Mouse (Mus musculus): ENCODE results near the gene Rps3a1. TPM values are rescaled to one million over a fixed set of nuclear protein-coding genes. Genes with fewer than 3 reads are reported as not detected.
A peak's percentile ranks its signal among the peaks of the same experiment; 100 is the strongest.

The Rps3a1 gene
- polyA plus RNA-seq (2015; fragmentation: Nextera tagmentation; extraction: Ambion mirVana), result 515 and 586 TPM in 2 replicates

DNA sequence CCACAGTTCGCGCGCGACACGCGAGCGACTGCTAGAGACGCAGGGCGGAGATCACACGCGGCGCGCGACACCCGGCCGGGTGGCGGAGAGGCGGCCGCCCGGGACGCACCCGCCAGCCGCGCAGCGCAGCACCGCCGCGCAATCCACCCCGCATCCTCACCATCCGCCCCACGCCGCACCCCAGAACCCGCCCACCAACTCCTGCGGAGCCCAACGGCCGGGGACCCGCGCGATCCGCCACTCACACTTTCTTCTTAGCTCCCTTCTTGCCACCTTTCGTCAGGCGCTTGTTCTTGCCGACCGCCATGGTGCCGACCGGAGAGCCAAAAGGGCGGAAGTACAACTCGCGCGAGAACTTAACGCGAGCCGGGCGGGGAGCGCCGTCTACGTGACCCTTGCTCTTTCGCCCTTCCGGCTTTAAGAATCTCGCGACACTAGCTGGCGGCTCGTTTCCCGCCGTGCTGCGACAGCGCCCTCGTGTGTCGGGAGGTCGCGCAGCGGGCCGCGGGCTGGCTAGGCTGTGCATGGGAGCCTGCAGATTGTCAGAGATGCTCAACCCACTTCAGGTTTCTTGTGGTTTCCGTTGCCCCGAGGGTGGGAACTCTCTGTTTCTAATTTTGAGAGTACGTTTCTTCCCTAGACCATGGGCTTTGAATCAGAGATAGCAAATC lies at the start of gene Rps3a1:
TSS of gene Rps3a1 (minus strand) at position 440 of the 671 bp plus-strand sequence.
- H3K4me2 ChIP-seq, result peak within 1 kb of the TSS; percentile 82
- no peaks in the 10 kb centered on the region for H3K9me3 ChIP-seq
- under 1% methylated on average over 76 of the region's 77 CpGs for WGBS
- H3K4me1 ChIP-seq (replicated peaks), result peaks cover 16% of the 10 kb centered on the region
- peaks cover 22% of the 10 kb centered on the region for H3K36me3 ChIP-seq
- ATAC-seq (ENCODE audit: low FRiP score, low read depth), result peak; percentile 97
- peak within 1 kb of the TSS; percentile 95 for H3K9ac ChIP-seq
- H3K4me3 ChIP-seq, result peak within 1 kb of the TSS; percentile 99
- H3K27me3 ChIP-seq, result no peaks in the 10 kb centered on the region
- H3K27ac ChIP-seq (replicated peaks), result peak within 1 kb of the TSS; percentile 88

GRCm38 (mm10) chr3:86187736-86188389 lies 45.4 kb upstream of the Rps3a1 start:
- Histone ChIP-seq H3K27ac (replicated peaks) (no peak overlapping the region), H3K27me3 (no peaks in the 10 kb centered on the region), H3K4me1 (replicated peaks) (no peaks in the 10 kb centered on the region), H3K4me3 (no peak overlapping the region), H3K9ac (no peak overlapping the region), H3K9me3 (no peaks in the 10 kb centered on the region), H3K36me3 (no peaks in the 10 kb centered on the region), H3K4me2 (no peak overlapping the region)
- ATAC-seq (ENCODE audit: low FRiP score, low read depth), result no peak
- WGBS, result 69% methylated on average over 5 of the region's 5 CpGs

DNA sequence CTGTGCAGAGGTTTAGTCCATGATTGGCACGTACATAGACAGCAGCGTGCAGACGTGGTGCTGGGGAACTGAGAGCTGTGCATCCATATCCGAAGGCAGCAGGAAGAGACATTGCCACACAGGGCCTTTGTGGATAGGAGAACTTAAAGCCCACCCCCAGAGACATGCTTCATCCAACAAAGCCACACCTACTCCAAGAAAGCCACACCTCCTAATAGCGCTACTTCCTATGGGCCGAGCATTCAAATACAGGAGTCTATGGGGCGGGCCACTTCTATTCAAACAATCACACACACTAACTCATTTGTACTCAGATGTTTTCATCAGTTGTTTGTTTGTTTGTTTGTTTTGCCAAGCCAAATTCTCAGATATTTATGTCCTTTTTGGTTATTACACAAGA lies 42.0 kb upstream of the Rps3a1 start:
- no peak overlapping the region for H3K4me3 ChIP-seq
- no peaks in the 10 kb centered on the region for H3K27me3 ChIP-seq
- no peaks in the 10 kb centered on the region for H3K36me3 ChIP-seq
- H3K4me1 ChIP-seq (replicated peaks), result no peaks in the 10 kb centered on the region
- WGBS, result 91% methylated on average over 7 of the region's 7 CpGs
- no peaks in the 10 kb centered on the region for H3K9me3 ChIP-seq
- no peak overlapping the region for H3K9ac ChIP-seq
- H3K27ac ChIP-seq (replicated peaks), result no peak overlapping the region
- ATAC-seq (ENCODE audit: low FRiP score, low read depth), result no peak
- H3K4me2 ChIP-seq, result no peak overlapping the region

DNA sequence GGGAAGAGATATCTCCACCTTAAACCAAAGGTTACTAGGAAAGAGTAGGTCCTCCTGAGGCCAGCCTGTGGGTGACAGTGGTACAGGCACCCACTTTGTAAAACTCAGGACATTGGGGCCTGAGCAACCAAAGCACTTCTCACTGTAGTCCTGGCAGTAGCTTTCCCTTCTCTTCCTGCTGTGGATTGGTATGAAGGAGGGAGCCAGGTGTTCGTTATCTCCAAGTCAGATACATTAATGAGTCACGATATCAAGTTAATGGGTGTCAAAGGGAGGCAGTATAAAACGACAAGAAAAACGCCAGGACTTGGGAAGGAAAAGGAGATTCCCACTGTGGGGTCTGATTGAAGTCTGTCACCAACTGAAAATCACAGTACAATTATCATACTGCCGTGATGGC lies 38.6 kb upstream of the Rps3a1 start:
- ATAC-seq (ENCODE audit: low FRiP score, low read depth), result no peak

GRCm38 (mm10) chr3:86179714-86180113 lies 37.2 kb upstream of the Rps3a1 start:
- Histone ChIP-seq H3K4me2 (no peak overlapping the region), H3K9ac (no peak overlapping the region), H3K4me3 (no peak overlapping the region), H3K27ac (replicated peaks) (no peak overlapping the region), H3K36me3 (no peaks in the 10 kb centered on the region), H3K9me3 (no peaks in the 10 kb centered on the region), H3K27me3 (no peaks in the 10 kb centered on the region), H3K4me1 (replicated peaks) (no peaks in the 10 kb centered on the region)
- no peak for ATAC-seq (ENCODE audit: low FRiP score, low read depth)
- whole genome bisulfite sequencing, result 91% methylated on average over 7 of the region's 7 CpGs

More for the DNA sequence above, 38.6 kb upstream of the Rps3a1 start:
- Histone ChIP-seq H3K4me2 (no peak overlapping the region), H3K9me3 (no peaks in the 10 kb centered on the region), H3K27ac (replicated peaks) (no peak overlapping the region), H3K9ac (no peak overlapping the region), H3K4me3 (no peak overlapping the region), H3K36me3 (no peaks in the 10 kb centered on the region), H3K4me1 (replicated peaks) (no peaks in the 10 kb centered on the region), H3K27me3 (no peaks in the 10 kb centered on the region)
- WGBS, result 57% methylated on average over 5 of the region's 5 CpGs

DNA sequence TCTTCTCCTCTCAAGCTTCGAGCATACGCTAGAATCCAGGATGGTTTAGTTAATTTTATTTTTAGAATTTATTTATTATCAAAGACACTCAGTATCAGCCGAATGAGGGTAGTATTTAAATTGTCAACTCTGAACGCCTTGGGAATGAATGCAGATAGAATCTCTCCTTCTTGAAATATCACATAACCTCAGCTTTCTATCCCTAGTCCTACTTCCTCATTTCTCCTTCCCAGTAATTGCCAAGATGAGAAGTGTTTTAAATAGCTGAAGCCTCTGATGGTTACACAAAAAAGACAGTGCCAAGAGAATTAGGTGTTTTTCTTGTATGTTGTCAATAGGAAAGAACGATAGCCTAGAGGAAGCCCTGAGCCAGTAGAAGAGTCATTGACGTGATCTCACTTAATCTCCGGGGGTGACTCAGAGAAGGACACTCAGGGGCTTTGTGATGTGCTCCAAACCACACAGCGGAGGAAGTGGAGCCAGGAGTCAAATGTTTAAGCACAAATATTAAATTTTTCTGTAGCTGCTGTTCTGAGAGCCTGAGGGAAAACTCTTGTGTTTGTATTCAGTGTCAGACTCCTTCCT lies 26.4 kb upstream of the Rps3a1 start:
- no peak overlapping the region for H3K4me2 ChIP-seq
- no peak overlapping the region for H3K27ac ChIP-seq (replicated peaks)
- H3K9ac ChIP-seq, result no peak overlapping the region
- WGBS, result 81% methylated on average over 8 of the region's 8 CpGs
- ATAC-seq (ENCODE audit: low FRiP score, low read depth), result no peak
- no peaks in the 10 kb centered on the region for H3K36me3 ChIP-seq
- H3K9me3 ChIP-seq, result no peaks in the 10 kb centered on the region
- no peaks in the 10 kb centered on the region for H3K27me3 ChIP-seq
- H3K4me1 ChIP-seq (replicated peaks), result no peaks in the 10 kb centered on the region
- no peak overlapping the region for H3K4me3 ChIP-seq

- Histone ChIP-seq H3K27me3 (no peaks in the 10 kb centered on the region), H3K4me3 (no peak overlapping the region), H3K4me1 (replicated peaks) (no peaks in the 10 kb centered on the region), H3K36me3 (no peaks in the 10 kb centered on the region), H3K9me3 (no peaks in the 10 kb centered on the region), H3K9ac (no peak overlapping the region), H3K27ac (replicated peaks) (no peak overlapping the region), H3K4me2 (no peak overlapping the region)
- WGBS, result 71% methylated on average over 9 of the region's 9 CpGs
- ATAC-seq (ENCODE audit: low FRiP score, low read depth), result no peak
These were observed 7.0 kb upstream of the Rps3a1 start for GRCm38 (mm10) chr3:86149521-86149920.

DNA sequence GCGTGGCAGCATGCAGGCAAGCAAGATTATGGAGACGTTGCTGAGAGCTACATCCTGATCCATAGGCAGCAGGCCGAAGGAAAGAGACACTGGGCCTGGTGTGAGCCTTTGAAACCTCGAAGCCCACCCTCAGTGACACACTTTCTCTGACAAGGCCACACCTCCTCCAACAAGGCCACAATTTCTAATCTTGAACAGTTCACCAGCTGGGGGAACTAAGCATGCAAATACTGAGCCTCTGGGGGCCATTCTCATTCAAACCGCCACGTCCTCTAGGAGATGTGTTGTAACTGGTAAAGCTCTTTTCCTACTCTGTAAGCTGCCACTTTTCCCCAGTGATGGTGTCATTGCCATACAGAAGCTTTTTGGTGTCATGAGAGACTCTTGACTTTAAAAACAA lies 6.6 kb upstream of the Rps3a1 start:
- H3K4me2 ChIP-seq, result no peak overlapping the region
- H3K9ac ChIP-seq, result no peak overlapping the region
- H3K27ac ChIP-seq (replicated peaks), result no peak overlapping the region
- H3K27me3 ChIP-seq, result no peaks in the 10 kb centered on the region
- H3K36me3 ChIP-seq, result no peaks in the 10 kb centered on the region
- no peak overlapping the region for H3K4me3 ChIP-seq
- no peaks in the 10 kb centered on the region for H3K4me1 ChIP-seq (replicated peaks)
- 60% methylated on average over 6 of the region's 6 CpGs for WGBS
- no peaks in the 10 kb centered on the region for H3K9me3 ChIP-seq
- no peak for ATAC-seq (ENCODE audit: low FRiP score, low read depth)

GRCm38 (mm10) chr3:86143343-86143742 lies 841 bp upstream of the Rps3a1 start:
- no peak overlapping the region for H3K27ac ChIP-seq (replicated peaks)
- no peaks in the 10 kb centered on the region for H3K9me3 ChIP-seq
- H3K4me1 ChIP-seq (replicated peaks), result peaks cover 16% of the 10 kb centered on the region
- whole genome bisulfite sequencing, result 90% methylated on average over 6 of the region's 6 CpGs
- H3K36me3 ChIP-seq, result peaks cover 13% of the 10 kb centered on the region
- H3K4me3 ChIP-seq, result no peak overlapping the region
- H3K27me3 ChIP-seq, result no peaks in the 10 kb centered on the region
- ATAC-seq (ENCODE audit: low FRiP score, low read depth), result no peak
- no peak overlapping the region for H3K4me2 ChIP-seq
- no peak overlapping the region for H3K9ac ChIP-seq

DNA sequence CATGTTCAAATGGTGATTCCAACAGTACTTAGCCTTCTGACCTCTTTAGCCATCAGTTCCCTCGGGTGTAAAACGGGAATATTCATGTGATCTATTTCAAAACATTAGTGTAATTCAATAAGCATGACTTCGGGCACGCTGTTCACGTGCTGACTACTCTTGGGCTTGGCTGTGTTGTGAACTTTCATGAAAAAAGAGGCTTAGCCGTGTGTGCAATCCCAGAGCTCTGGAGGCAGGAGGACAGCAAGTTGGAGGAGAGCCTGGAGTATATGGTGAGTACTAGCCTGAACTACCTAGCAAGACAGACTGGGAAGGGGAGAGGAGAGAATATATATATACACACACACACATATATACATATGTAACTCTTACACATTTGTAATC lies 424 bp upstream of the Rps3a1 start:
- Histone ChIP-seq H3K4me3 (peak overlapping the region; percentile 99), H3K27ac (replicated peaks) (0 out of 2 replicates have a peak overlapping the region, but pooled peaks have one; percentile 29), H3K9me3 (no peaks in the 10 kb centered on the region), H3K4me2 (peak overlapping the region; percentile 42), H3K9ac (peak overlapping the region; percentile 14; the same call in 1 of the 2 replicates), H3K4me1 (replicated peaks) (peaks cover 16% of the 10 kb centered on the region), H3K36me3 (peaks cover 17% of the 10 kb centered on the region), H3K27me3 (no peaks in the 10 kb centered on the region)
- peak; percentile 21 for ATAC-seq (ENCODE audit: low FRiP score, low read depth)
- 42% methylated on average over 6 of the region's 6 CpGs for WGBS

GRCm38 (mm10) chr3:86141886-86142262 lies 628 bp downstream of the Rps3a1 start:
- Histone ChIP-seq H3K4me1 (replicated peaks) (peaks cover 16% of the 10 kb centered on the region), H3K9me3 (no peaks in the 10 kb centered on the region), H3K4me2 (peak overlapping the region; percentile 82), H3K9ac (peak overlapping the region; percentile 95), H3K4me3 (peak overlapping the region; percentile 99), H3K27me3 (no peaks in the 10 kb centered on the region), H3K27ac (replicated peaks) (peak overlapping the region; percentile 88), H3K36me3 (peaks cover 27% of the 10 kb centered on the region)
- WGBS, result under 1% methylated on average over 18 of the region's 18 CpGs
- no peak for ATAC-seq (ENCODE audit: low FRiP score, low read depth)

DNA sequence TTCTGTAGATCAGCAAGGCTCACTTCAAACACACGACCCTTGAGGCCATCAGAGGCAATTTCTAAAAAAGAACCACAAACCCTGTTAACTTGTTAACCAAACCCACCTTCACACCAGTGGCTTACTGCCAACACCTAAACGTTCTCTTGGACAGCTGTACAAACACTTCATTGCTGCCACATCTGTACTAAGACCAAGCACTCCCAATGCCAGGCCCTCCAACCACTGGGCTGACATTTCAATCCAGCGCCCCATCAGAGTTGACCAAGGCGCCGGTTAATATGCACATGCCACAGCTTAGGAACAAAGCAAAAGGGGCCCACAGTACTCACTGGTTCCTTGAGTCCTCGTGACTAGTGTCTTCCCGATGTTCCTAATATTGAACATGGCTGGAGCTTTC lies 1.1 kb downstream of the Rps3a1 start:
- Histone ChIP-seq H3K27me3 (no peaks in the 10 kb centered on the region), H3K9ac (peak overlapping the region; percentile 95), H3K4me2 (peak overlapping the region; percentile 82), H3K9me3 (no peaks in the 10 kb centered on the region), H3K27ac (replicated peaks) (no peak overlapping the region), H3K36me3 (peaks cover 32% of the 10 kb centered on the region), H3K4me1 (replicated peaks) (peaks cover 16% of the 10 kb centered on the region), H3K4me3 (peak overlapping the region; percentile 99)
- 19% methylated on average over 7 of the region's 7 CpGs for WGBS
- no peak for ATAC-seq (ENCODE audit: low FRiP score, low read depth)
